Mouse (Mus musculus) neural tube, embryonic 13.5 days (tissue): ENCODE results near the gene Atl2. TPM values are rescaled to one million over a fixed set of nuclear protein-coding genes. Genes with fewer than 3 reads are reported as not detected.
A peak's percentile ranks its signal among the peaks of the same experiment; 100 is the strongest.

Experiments used
- ATAC-seq: fragments of 200-750 bp; cut with Nextera tagmentation; 2 replicates; pipeline ENCODE4 v1.8.0; 2017; ENCODE audit warnings: low read depth, mild to moderate bottlenecking, moderate TSS enrichment, moderate library complexity
- H3K27ac ChIP-seq: fragments of 300-500 bp; sonication (generic); replicated peaks from 2 replicates; pipeline ENCODE4 v1.5.1; 2015; ENCODE audit warnings: moderate library complexity, mild to moderate bottlenecking, inconsistent platforms
- H3K27me3 ChIP-seq: fragments of 300-500 bp; sonication (generic); 2 replicates; pipeline ENCODE4 v1.6.1; 2015; ENCODE audit warnings: mild to moderate bottlenecking, inconsistent platforms
- H3K36me3 ChIP-seq: fragments of 300-500 bp; sonication (generic); 2 replicates; pipeline ENCODE4 v1.6.1; 2015; ENCODE audit warnings: mild to moderate bottlenecking, inconsistent platforms
- H3K4me1 ChIP-seq: fragments of 300-500 bp; sonication (generic); replicated peaks from 2 replicates; pipeline ENCODE4 v1.6.1; 2015; ENCODE audit warnings: inconsistent platforms
- H3K4me2 ChIP-seq: fragments of 300-500 bp; sonication (generic); 2 replicates; pipeline ENCODE4 v1.6.1; 2015; ENCODE audit warnings: inconsistent platforms, mild to moderate bottlenecking, moderate library complexity
- H3K4me3 ChIP-seq: fragments of 300-500 bp; sonication (generic); 2 replicates; pipeline ENCODE4 v1.5.1; 2015; ENCODE audit warnings: mild to moderate bottlenecking, inconsistent platforms
- H3K9ac ChIP-seq: fragments of 300-500 bp; sonication (generic); 2 replicates; pipeline ENCODE4 v1.6.1; 2015; ENCODE audit warnings: moderate library complexity, mild to moderate bottlenecking, inconsistent platforms
- H3K9me3 ChIP-seq: fragments of 300-500 bp; sonication (generic); 2 replicates; pipeline ENCODE4 v1.6.1; 2016; ENCODE audit warnings: inconsistent platforms
- WGBS: fragments of 180-500 bp; shearing (Covaris S2); methylation state at CpG from one replicate; pipeline ENCODE4 v1.1.7; 2015; 5-methylcytosine and 5-hydroxymethylcytosine counted together
- polyA plus RNA-seq: library from polyadenylated mRNA; unstranded; fragments of >200 nt; fragmentation: Nextera tagmentation; extraction: Ambion mirVana; gene quantifications from 2 replicates; pipeline ENCODE4 v1.2.1, GENCODE M21; 2015

Atl2 gene
- polyA plus RNA-seq, 1 experiment from 2014 or later = 31.5 TPM

- H3K9me3 ChIP-seq = no peaks in the 10 kb centered on the region
- no peak overlapping the region for H3K4me2 ChIP-seq
- H3K27ac ChIP-seq = no peak overlapping the region
- peak; percentile 71; the same call in 1 of the 2 replicates for ATAC-seq
- 46% methylated on average over 7 of the region's 7 CpGs for WGBS
- H3K4me3 ChIP-seq = no peak overlapping the region
- H3K4me1 ChIP-seq = peaks cover 2% of the 10 kb centered on the region; the same call in 1 of the 2 replicates
- no peaks in the 10 kb centered on the region for H3K27me3 ChIP-seq
- H3K9ac ChIP-seq = no peak overlapping the region
- H3K36me3 ChIP-seq = no peaks in the 10 kb centered on the region
These were observed 55.4 kb downstream of the Atl2 start for GRCm38 (mm10) chr17:79840254-79841238.

GRCm38 (mm10) chr17:79836978-79837377 lies 58.9 kb downstream of the Atl2 start:
- H3K27me3 ChIP-seq = no peaks in the 10 kb centered on the region
- 58% methylated on average over 7 of the region's 7 CpGs for WGBS
- no peak for ATAC-seq

GRCm38 (mm10) chr17:79835714-79836373 lies 60.1 kb downstream of the Atl2 start:
- Histone ChIP-seq H3K4me1 (peaks cover 5% of the 10 kb centered on the region; the same call in 1 of the 2 replicates), H3K9ac (no peak overlapping the region), H3K4me2 (no peak overlapping the region), H3K36me3 (no peaks in the 10 kb centered on the region), H3K27me3 (no peaks in the 10 kb centered on the region), H3K4me3 (no peak overlapping the region), H3K27ac (peak overlapping the region; percentile 35; the same call in 1 of the 2 replicates), H3K9me3 (no peaks in the 10 kb centered on the region)
- WGBS = 39% methylated on average over 5 of the region's 5 CpGs
- 0 out of 2 replicates have a peak, but pooled peaks have one; percentile 26 for ATAC-seq

More at GRCm38 (mm10) chr17:79836978-79837377, 58.9 kb downstream of the Atl2 start:
- Histone ChIP-seq H3K4me2 (no peak overlapping the region), H3K9me3 (no peaks in the 10 kb centered on the region), H3K36me3 (no peaks in the 10 kb centered on the region), H3K9ac (no peak overlapping the region), H3K27ac (no peak overlapping the region), H3K4me1 (peaks cover 5% of the 10 kb centered on the region; the same call in 1 of the 2 replicates), H3K4me3 (no peak overlapping the region)

GRCm38 (mm10) chr17:79832284-79832683 lies 63.6 kb downstream of the Atl2 start:
- Histone ChIP-seq H3K9me3 (no peaks in the 10 kb centered on the region), H3K36me3 (no peaks in the 10 kb centered on the region), H3K4me2 (no peak overlapping the region), H3K4me1 (peaks cover 5% of the 10 kb centered on the region; the same call in 1 of the 2 replicates), H3K9ac (no peak overlapping the region), H3K4me3 (no peak overlapping the region), H3K27ac (no peak overlapping the region), H3K27me3 (no peaks in the 10 kb centered on the region)
- WGBS = 71% methylated on average over 1 of the region's 1 CpGs
- ATAC-seq = no peak

- ATAC-seq = no peak
- 67% methylated on average over 6 of the region's 6 CpGs for WGBS
- H3K9ac ChIP-seq = no peak overlapping the region
- no peak overlapping the region for H3K4me3 ChIP-seq
- no peaks in the 10 kb centered on the region for H3K36me3 ChIP-seq
- H3K4me1 ChIP-seq = no peaks in the 10 kb centered on the region; the same call in 1 of the 2 replicates
- no peak overlapping the region for H3K4me2 ChIP-seq
- no peaks in the 10 kb centered on the region for H3K9me3 ChIP-seq
- H3K27me3 ChIP-seq = 0 out of 2 replicates have a peak, but pooled peaks cover 2% of the 10 kb centered on the region
- H3K27ac ChIP-seq = no peak overlapping the region
These were observed 69.4 kb downstream of the Atl2 start for GRCm38 (mm10) chr17:79826482-79827034.

- 76% methylated on average over 11 of the region's 11 CpGs for WGBS
- Histone ChIP-seq H3K4me2 (no peak overlapping the region), H3K9ac (no peak overlapping the region), H3K4me1 (no peaks in the 10 kb centered on the region; the same call in 1 of the 2 replicates), H3K36me3 (no peaks in the 10 kb centered on the region), H3K9me3 (no peaks in the 10 kb centered on the region), H3K4me3 (no peak overlapping the region), H3K27ac (no peak overlapping the region; the same call in 1 of the 2 replicates), H3K27me3 (peaks cover 14% of the 10 kb centered on the region)
- no peak for ATAC-seq
These were observed 70.5 kb downstream of the Atl2 start for GRCm38 (mm10) chr17:79825241-79826030.

- Histone ChIP-seq H3K27me3 (peaks cover 23% of the 10 kb centered on the region), H3K36me3 (no peaks in the 10 kb centered on the region), H3K4me1 (no peaks in the 10 kb centered on the region; the same call in 1 of the 2 replicates), H3K9me3 (no peaks in the 10 kb centered on the region), H3K4me2 (no peak overlapping the region), H3K4me3 (no peak overlapping the region), H3K27ac (no peak overlapping the region), H3K9ac (no peak overlapping the region)
- no peak for ATAC-seq
- WGBS = 81% methylated on average over 1 of the region's 1 CpGs
These were observed 71.5 kb downstream of the Atl2 start for GRCm38 (mm10) chr17:79824406-79824805.

GRCm38 (mm10) chr17:79818884-79819283 lies 77.0 kb downstream of the Atl2 start:
- ATAC-seq = no peak
- Histone ChIP-seq H3K36me3 (no peaks in the 10 kb centered on the region), H3K9me3 (no peaks in the 10 kb centered on the region), H3K4me2 (no peak overlapping the region), H3K4me3 (no peak overlapping the region), H3K9ac (no peak overlapping the region), H3K27me3 (peaks cover 54% of the 10 kb centered on the region), H3K27ac (no peak overlapping the region), H3K4me1 (peaks cover 12% of the 10 kb centered on the region)
- WGBS = 16% methylated on average over 3 of the region's 3 CpGs

GRCm38 (mm10) chr17:79817995-79818394 lies 77.9 kb downstream of the Atl2 start:
- peaks cover 54% of the 10 kb centered on the region for H3K27me3 ChIP-seq
- H3K4me1 ChIP-seq = peaks cover 12% of the 10 kb centered on the region
- ATAC-seq = no peak
- H3K9me3 ChIP-seq = no peaks in the 10 kb centered on the region
- WGBS = 2% methylated on average over 7 of the region's 7 CpGs
- no peaks in the 10 kb centered on the region for H3K36me3 ChIP-seq
- no peak overlapping the region for H3K27ac ChIP-seq
- no peak overlapping the region for H3K4me3 ChIP-seq
- H3K9ac ChIP-seq = no peak overlapping the region
- no peak overlapping the region for H3K4me2 ChIP-seq

- H3K4me3 ChIP-seq = no peak overlapping the region
- no peak overlapping the region for H3K27ac ChIP-seq
- WGBS = 58% methylated on average over 9 of the region's 9 CpGs
- H3K9ac ChIP-seq = no peak overlapping the region
- H3K36me3 ChIP-seq = no peaks in the 10 kb centered on the region
- no peaks in the 10 kb centered on the region for H3K9me3 ChIP-seq
- no peak overlapping the region for H3K4me2 ChIP-seq
- H3K27me3 ChIP-seq = peaks cover 54% of the 10 kb centered on the region
- ATAC-seq = no peak
- H3K4me1 ChIP-seq = peaks cover 12% of the 10 kb centered on the region
These were observed 78.4 kb downstream of the Atl2 start for GRCm38 (mm10) chr17:79817551-79817950.

GRCm38 (mm10) chr17:79816896-79817295 lies 79.0 kb downstream of the Atl2 start:
- WGBS = 77% methylated on average over 6 of the region's 6 CpGs
- Histone ChIP-seq H3K4me3 (no peak overlapping the region), H3K9ac (no peak overlapping the region), H3K4me1 (peaks cover 12% of the 10 kb centered on the region), H3K4me2 (no peak overlapping the region), H3K36me3 (no peaks in the 10 kb centered on the region), H3K27me3 (peaks cover 54% of the 10 kb centered on the region), H3K9me3 (no peaks in the 10 kb centered on the region), H3K27ac (no peak overlapping the region)
- no peak for ATAC-seq
